Mouse (Mus musculus) embryonic facial prominence, embryonic 12.5 days (tissue): ENCODE measurements at regions not wholly inside any gene's neighbourhood (a gene's known extent, or its start where the extent isn't known, plus 50 kb on each side); places are given as distances from the start of the nearest gene placed in this dataset.

ENCODE experiments used
- ATAC-seq: fragments of 200-750 bp; cut with Nextera tagmentation; 2 replicates; pipeline ENCODE4 v1.8.0; 2017; ENCODE audit not compliant: insufficient number of reproducible peaks, insufficient read depth, low FRiP score, low TSS enrichment
- H3K27ac ChIP-seq: fragments of 300-500 bp; sonication (generic); 2 replicates; pipeline ENCODE4 v1.5.1; 2016; ENCODE audit warnings: mild to moderate bottlenecking
- H3K27me3 ChIP-seq: fragments of 300-500 bp; sonication (generic); 2 replicates; pipeline ENCODE4 v1.6.1; 2016; ENCODE audit warnings: mild to moderate bottlenecking, moderate library complexity
- H3K36me3 ChIP-seq: fragments of 300-500 bp; sonication (generic); 2 replicates; pipeline ENCODE4 v1.6.1; 2016; ENCODE audit warnings: mild to moderate bottlenecking
- H3K4me1 ChIP-seq: fragments of 300-500 bp; sonication (generic); 2 replicates; pipeline ENCODE4 v1.6.1; 2016
- H3K4me2 ChIP-seq: fragments of 300-500 bp; sonication (generic); replicated peaks from 2 replicates; pipeline ENCODE4 v1.6.1; 2016; ENCODE audit warnings: mild to moderate bottlenecking, moderate library complexity
- H3K4me3 ChIP-seq: fragments of 300-500 bp; sonication (generic); 2 replicates; pipeline ENCODE4 v1.5.1; 2016; ENCODE audit warnings: mild to moderate bottlenecking
- H3K9ac ChIP-seq: fragments of 300-500 bp; sonication (generic); 2 replicates; pipeline ENCODE4 v1.6.1; 2016; ENCODE audit warnings: mild to moderate bottlenecking, moderate library complexity
- H3K9me3 ChIP-seq: fragments of 300-500 bp; sonication (generic); 2 replicates; pipeline ENCODE4 v1.6.1; 2016; ENCODE audit warnings: mild to moderate bottlenecking, moderate library complexity
- WGBS: fragments of 180-500 bp; shearing (Covaris S2); methylation state at CpG from one replicate; pipeline ENCODE4 v1.1.7; 2016; 5-methylcytosine and 5-hydroxymethylcytosine counted together

DNA sequence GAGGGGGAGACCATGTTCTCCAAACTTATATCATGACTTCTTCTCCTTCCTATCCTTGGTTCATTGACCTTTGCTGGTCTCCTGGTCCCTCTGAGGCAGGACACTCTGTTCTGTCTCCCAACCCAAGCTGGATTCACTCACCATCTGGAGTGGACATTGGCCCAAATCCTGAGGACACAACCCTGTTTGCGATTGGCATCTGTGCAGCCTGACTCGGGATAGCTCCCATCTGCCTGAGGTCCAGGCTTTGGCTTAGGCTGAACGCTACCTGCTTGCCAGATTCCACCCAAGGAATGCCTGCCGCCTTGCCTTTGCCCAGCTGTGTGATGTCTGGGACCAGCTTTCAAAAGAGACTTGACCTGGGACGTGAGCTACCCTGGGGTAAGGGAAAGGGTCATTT, 161.2 kb upstream of the Ubl3 start:
- no peak for ATAC-seq
- Histone ChIP-seq H3K36me3 (no peaks in the 10 kb centered on the region), H3K27ac (no peak overlapping the region), H3K9ac (no peak overlapping the region), H3K4me3 (no peak overlapping the region), H3K4me1 (peaks cover 5% of the 10 kb centered on the region; the same call in 1 of the 2 replicates), H3K4me2 (no peak overlapping the region), H3K27me3 (no peaks in the 10 kb centered on the region), H3K9me3 (peaks cover 3% of the 10 kb centered on the region)
- WGBS, result 82% methylated on average over 5 of the region's 5 CpGs

DNA sequence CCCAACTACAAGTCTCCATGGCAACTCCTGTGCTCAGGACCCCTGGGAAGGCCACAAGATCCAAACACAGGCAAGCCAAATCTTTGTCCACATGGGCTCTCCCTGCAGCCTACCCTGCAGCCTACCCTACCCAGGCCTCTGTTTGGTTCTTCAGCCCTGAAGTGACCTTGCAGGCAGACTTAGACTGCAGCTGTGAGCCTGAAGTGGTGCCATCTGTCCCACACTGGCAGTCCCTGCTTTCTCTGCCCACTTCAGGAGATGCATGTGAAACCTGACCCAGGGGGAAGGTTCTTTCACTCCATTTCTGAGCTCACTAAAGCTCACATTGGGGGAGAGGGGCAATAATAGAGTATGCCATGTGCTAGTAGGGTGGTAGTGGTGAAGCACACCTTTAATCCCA, 160.4 kb upstream of the Ubl3 start:
- Histone ChIP-seq H3K36me3 (no peaks in the 10 kb centered on the region), H3K4me3 (no peak overlapping the region), H3K27ac (no peak overlapping the region), H3K9me3 (no peaks in the 10 kb centered on the region), H3K4me1 (peaks cover 12% of the 10 kb centered on the region), H3K4me2 (no peak overlapping the region), H3K9ac (no peak overlapping the region), H3K27me3 (no peaks in the 10 kb centered on the region)
- no peak for ATAC-seq

DNA sequence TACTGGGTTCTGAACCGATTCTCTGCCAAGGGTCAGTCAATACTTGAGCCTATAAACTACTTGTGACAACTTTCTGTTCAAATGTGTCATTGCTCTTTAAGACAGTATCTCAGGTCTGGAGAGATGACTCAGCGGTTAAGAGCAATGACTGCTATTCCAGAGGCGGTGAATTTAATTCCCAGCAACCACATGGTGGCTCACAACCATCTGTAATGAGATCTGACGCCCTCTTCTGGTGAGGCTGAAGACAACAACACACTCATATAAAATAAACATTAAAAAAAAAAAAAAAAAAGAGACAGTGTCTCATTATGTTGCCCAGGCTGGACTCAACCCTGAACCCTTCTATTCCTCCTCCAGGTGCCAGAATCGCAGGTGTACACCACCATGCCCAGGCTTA, 159.0 kb upstream of the Ubl3 start:
- WGBS, result 79% methylated on average over 5 of the region's 5 CpGs
- H3K9ac ChIP-seq, result no peak overlapping the region

DNA sequence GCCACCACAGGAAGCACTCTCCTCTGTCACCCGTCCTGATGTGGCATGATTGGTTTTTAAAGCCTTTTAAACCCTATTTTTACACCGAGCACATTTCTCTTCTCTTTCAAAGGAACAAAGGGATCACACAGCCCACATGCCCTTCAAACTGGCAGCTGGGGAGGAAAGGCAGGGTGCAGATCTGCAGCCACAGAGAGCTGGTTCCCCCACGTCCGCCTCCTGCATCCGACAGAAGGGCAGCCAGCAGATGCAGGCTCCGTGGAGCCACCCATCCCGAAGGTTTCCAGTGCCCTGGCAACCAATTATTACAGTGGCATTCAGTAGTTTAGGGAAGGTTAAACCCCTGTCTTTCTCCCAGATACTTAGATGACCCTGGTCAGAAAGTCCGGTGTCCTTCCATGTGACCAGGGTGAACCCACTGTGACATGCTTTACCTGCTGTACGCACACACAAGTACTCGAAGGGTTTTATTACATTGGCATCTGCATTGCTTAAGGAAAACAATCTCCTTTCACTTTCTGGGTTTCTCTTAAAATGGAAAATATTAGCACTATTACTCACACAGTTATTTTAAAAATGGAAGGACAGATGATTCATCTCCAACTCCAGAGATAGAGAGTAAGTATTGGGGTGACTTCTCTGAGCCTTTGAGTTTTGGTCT, 156.7 kb upstream of the Ubl3 start:
- Histone ChIP-seq H3K4me2 (no peak overlapping the region), H3K9me3 (no peaks in the 10 kb centered on the region), H3K9ac (no peak overlapping the region), H3K4me1 (peaks cover 18% of the 10 kb centered on the region), H3K36me3 (no peaks in the 10 kb centered on the region), H3K27me3 (no peaks in the 10 kb centered on the region), H3K27ac (no peak overlapping the region), H3K4me3 (no peak overlapping the region)
- no peak for ATAC-seq
- WGBS, result 37% methylated on average over 10 of the region's 10 CpGs

More for the DNA sequence above, 159.0 kb upstream of the Ubl3 start:
- ATAC-seq, result no peak
- no peak overlapping the region for H3K27ac ChIP-seq
- H3K36me3 ChIP-seq, result no peaks in the 10 kb centered on the region
- H3K4me2 ChIP-seq, result no peak overlapping the region
- no peaks in the 10 kb centered on the region for H3K27me3 ChIP-seq
- H3K9me3 ChIP-seq, result no peaks in the 10 kb centered on the region
- peaks cover 18% of the 10 kb centered on the region for H3K4me1 ChIP-seq
- no peak overlapping the region for H3K4me3 ChIP-seq

DNA sequence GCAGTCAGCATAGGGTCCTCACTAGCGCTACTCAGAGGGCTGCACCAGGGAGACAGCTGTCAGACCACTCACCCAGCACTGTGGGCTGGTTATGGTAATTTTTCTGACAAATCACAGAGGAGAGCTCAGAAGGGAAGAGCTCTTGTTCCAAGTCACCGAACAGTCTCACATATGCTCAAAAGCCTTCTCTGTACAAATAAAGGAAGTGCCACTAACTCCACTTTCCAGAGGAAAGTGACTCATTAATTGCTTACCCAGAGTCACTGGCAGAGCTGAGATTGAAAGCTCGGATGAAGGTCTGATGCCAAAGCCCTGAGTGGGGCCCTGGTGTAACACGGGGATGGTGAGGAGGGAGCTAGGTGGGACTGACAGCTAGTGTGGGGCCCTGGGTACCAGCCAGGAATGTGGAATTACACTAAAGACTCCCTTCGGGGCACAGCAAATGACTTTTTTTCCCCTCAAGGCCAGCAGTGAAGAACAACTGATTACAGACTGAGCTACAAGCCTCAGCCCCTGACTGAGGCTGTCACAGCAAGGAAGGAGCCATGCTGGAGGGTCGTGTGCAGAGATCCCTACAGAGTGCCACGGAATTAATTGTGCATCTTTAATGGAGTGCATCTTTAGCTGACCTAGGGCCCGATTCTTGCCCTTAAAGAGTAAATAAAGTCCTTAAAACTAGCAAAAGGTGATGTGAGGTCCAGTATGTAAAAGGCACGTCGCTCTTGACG, 155.6 kb upstream of the Ubl3 start:
- peaks cover 23% of the 10 kb centered on the region for H3K4me1 ChIP-seq
- 21% methylated on average over 11 of the region's 11 CpGs for WGBS
- H3K36me3 ChIP-seq, result no peaks in the 10 kb centered on the region
- no peak overlapping the region for H3K27ac ChIP-seq
- H3K9me3 ChIP-seq, result no peaks in the 10 kb centered on the region
- no peaks in the 10 kb centered on the region for H3K27me3 ChIP-seq
- H3K4me3 ChIP-seq, result no peak overlapping the region
- no peak overlapping the region for H3K4me2 ChIP-seq
- H3K9ac ChIP-seq, result no peak overlapping the region
- ATAC-seq, result no peak

DNA sequence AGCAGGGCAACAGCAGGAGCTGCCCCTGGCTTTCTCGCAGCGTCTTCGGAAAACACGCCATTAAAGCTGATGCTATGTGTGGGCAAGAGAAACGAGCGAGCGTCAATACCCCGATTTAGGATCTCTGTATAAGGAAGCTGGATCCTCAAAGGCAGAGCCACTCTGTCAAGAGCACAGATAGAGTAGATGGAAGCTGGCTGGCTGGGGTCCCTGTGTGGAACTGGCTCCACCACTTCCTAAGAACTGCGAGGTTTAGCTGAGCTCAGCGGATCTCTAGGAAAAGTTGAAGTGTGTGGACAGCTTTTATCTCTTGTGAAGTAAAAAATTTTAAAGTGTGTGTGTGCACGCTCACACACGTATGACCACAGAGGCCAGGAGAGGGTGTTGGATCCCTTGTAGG, 154.7 kb upstream of the Ubl3 start:
- Histone ChIP-seq H3K9me3 (no peaks in the 10 kb centered on the region), H3K4me3 (no peak overlapping the region), H3K4me1 (peaks cover 23% of the 10 kb centered on the region), H3K27me3 (no peaks in the 10 kb centered on the region), H3K4me2 (no peak overlapping the region), H3K9ac (no peak overlapping the region), H3K36me3 (no peaks in the 10 kb centered on the region), H3K27ac (no peak overlapping the region)
- 87% methylated on average over 12 of the region's 12 CpGs for WGBS
- no peak for ATAC-seq

DNA sequence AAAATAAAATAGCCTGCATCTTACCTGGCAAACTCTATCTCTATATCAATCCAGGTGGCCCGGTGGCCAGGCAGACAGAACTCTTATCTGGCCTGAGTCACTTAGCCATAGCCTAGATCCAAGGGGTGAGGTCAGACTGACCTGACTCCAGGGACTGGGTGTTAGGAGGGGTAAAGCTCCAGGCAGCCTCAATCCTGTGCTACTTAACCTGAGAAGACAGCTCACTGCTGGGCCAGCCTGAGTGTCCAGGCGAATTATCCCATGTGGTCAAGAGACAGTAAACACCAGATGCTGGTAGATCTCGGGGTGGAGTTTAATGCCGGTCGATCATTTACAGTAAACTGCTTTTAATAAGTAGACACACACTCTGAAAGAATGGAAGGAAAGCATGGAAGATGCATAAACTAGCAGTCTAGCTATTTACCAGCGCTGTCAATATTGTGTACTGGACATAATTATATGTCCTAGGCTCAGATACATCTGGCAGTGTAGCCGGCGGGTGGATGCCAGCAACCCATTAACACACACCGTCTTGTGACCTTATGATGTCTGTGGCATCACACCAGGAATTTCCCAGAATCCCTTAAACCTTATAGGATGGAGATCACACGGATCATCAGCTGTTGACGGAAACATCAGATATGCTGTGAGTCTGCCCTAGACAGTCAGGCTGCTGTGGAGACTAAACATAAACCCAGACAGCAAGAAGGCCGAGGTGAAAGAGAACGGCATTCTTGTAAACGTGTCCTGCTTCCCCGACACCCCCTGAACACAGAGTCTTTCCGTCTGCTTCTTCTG, 153.9 kb upstream of the Ubl3 start:
- ATAC-seq, result no peak
- H3K36me3 ChIP-seq, result no peaks in the 10 kb centered on the region
- H3K4me2 ChIP-seq, result no peak overlapping the region
- no peaks in the 10 kb centered on the region for H3K27me3 ChIP-seq
- H3K4me3 ChIP-seq, result no peak overlapping the region
- WGBS, result 77% methylated on average over 16 of the region's 16 CpGs
- peaks cover 23% of the 10 kb centered on the region for H3K4me1 ChIP-seq
- H3K27ac ChIP-seq, result no peak overlapping the region
- no peak overlapping the region for H3K9ac ChIP-seq
- H3K9me3 ChIP-seq, result no peaks in the 10 kb centered on the region

DNA sequence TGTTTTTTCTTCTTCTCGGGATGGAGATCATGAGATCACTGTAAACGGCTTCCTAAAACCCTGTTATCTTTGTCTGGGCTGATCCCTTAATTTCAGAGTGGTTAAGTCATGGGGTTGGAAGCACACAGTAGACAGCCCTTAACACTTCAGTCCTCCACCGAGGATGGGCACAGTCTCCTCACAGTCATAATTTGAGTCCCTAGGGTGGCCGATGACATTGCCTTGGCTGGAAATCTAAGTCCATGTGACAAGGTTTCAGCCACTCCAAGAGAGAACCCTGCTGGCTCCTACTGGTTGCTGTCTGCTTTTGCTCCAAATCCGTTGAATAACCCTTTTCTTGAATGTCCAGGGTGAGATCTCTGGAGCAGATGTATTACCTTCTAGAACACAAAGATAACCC, 152.2 kb upstream of the Ubl3 start:
- Histone ChIP-seq H3K4me3 (no peak overlapping the region), H3K27ac (no peak overlapping the region), H3K4me1 (peaks cover 23% of the 10 kb centered on the region), H3K4me2 (no peak overlapping the region), H3K9me3 (no peaks in the 10 kb centered on the region), H3K36me3 (no peaks in the 10 kb centered on the region), H3K27me3 (no peaks in the 10 kb centered on the region), H3K9ac (no peak overlapping the region)
- no peak for ATAC-seq
- WGBS, result 59% methylated on average over 5 of the region's 5 CpGs

DNA sequence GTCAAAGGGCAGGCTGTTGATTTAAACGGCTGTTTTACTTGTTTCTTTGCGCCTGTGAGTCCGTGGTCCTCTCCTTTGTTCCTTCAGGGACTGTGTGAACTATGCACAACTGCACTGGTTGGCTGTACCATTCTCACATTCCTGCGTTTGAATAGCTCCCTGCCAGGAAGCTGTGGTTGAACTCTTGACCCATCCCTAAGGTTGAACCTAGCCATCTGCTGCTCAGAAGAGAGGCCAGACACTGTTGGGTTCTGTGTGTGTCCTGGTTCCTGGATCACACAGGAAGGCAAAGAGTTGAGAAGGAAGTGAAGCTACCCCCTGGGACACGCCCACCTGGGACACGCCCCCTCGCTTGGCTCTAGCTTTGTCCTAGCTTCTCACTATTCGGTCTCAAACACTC, 149.3 kb upstream of the Ubl3 start:
- Histone ChIP-seq H3K9me3 (no peaks in the 10 kb centered on the region), H3K4me2 (no peak overlapping the region), H3K27ac (no peak overlapping the region), H3K36me3 (no peaks in the 10 kb centered on the region), H3K27me3 (no peaks in the 10 kb centered on the region), H3K9ac (no peak overlapping the region), H3K4me1 (peaks cover 5% of the 10 kb centered on the region; the same call in 1 of the 2 replicates), H3K4me3 (no peak overlapping the region)
- WGBS, result 30% methylated on average over 8 of the region's 8 CpGs
- no peak for ATAC-seq

DNA sequence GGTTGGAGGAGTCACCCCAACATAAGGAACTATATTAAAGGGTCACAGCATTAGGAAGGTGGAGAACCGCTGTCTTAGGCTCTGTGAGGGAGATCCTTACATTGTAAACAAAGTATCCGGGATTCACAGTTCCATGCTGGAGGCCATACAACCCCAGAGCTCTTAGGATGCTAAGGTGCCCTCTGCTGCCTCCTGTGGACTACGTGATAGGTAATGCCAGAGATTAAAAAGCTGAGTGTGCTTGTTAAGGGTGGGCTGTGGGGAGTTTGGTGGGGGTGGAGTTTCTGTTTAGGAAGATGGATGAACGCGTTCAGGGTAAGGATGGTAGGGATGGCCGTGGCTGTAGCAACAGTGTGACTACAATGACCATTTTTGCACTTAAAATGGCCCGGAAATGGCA, 148.4 kb upstream of the Ubl3 start:
- Histone ChIP-seq H3K4me1 (peaks cover 5% of the 10 kb centered on the region; the same call in 1 of the 2 replicates), H3K36me3 (no peaks in the 10 kb centered on the region), H3K4me2 (no peak overlapping the region), H3K27me3 (no peaks in the 10 kb centered on the region), H3K4me3 (no peak overlapping the region), H3K9me3 (no peaks in the 10 kb centered on the region), H3K27ac (no peak overlapping the region), H3K9ac (no peak overlapping the region)
- no peak for ATAC-seq
- WGBS, result 75% methylated on average over 7 of the region's 7 CpGs

DNA sequence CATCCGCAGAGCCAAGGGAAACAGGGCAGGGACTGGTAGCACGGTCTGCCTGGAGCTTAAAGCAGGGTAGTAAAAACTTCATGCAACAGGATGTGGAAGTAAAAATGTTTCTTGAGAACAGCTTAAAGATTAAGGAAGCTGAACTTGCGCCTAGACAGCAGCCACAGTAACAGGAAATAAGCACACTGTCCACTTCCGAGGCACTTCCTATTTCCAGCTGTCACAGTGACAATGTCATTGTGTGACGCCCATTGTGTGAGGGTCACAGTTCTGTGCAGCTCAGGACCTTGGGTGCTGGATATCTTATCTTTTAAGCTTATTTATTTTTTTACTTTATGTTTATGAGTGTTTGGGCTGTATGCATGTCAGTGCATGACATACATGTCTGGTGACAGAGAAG, 147.7 kb upstream of the Ubl3 start:
- ATAC-seq, result no peak
- WGBS, result 77% methylated on average over 5 of the region's 5 CpGs
- H3K36me3 ChIP-seq, result no peaks in the 10 kb centered on the region
- no peaks in the 10 kb centered on the region for H3K27me3 ChIP-seq
- no peak overlapping the region for H3K9ac ChIP-seq
- no peak overlapping the region for H3K4me3 ChIP-seq
- H3K4me2 ChIP-seq, result no peak overlapping the region
- H3K9me3 ChIP-seq, result peaks cover 3% of the 10 kb centered on the region; the same call in 1 of the 2 replicates
- peaks cover 5% of the 10 kb centered on the region; the same call in 1 of the 2 replicates for H3K4me1 ChIP-seq
- H3K27ac ChIP-seq, result no peak overlapping the region
